25 mouse cellular contexts compared by ENCODE assay signal in the genomic region with DNA sequence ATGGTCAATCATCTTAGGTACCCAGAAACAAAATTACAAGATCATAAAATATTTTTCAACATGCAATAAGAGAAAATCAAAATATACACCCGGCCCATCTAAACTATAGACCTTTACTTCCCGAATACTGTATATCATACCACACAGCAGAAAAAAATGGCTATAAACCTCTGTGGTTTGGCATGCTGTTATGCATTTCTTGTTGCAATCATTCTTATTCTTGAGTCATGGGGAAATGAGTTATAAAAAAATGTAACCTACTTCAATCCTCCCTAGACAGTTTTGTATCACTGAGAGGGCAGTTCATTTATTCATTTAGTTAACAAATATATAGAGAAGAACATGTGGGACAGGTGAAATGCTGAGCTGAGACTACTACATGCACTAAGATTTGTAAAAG.
"Had no signal": no experiment of that assay in that cellular context is flagged by ENCODE, and none has a peak within 500 bp of the region (broad histone marks: within the 10 kb centered on the region; RNA-seq: fewer than 3 reads in every experiment).

No protein-coding gene starts in this region.

- DNase-seq: gastrocnemius, postnatal 14 days; gastrocnemius, postnatal 36 days; heart, adult 11 months; heart, adult 2 months; heart, postnatal 14 days; heart, postnatal 36 days; kidney, adult 18-20 months; kidney, adult 8-10 months; kidney, postnatal 10 days; kidney, postnatal 25 days; kidney, postnatal 4 days; liver; liver, embryonic 13.5 days had no signal

- ATAC-seq: hindbrain, postnatal 0 days; intestine, embryonic 16.5 days had no signal

- H3K27ac ChIP-seq: heart, adult 2 months; heart, embryonic 13.5 days; heart, embryonic 15.5 days; hindbrain, embryonic 13.5 days; hindbrain, embryonic 15.5 days; hindbrain, postnatal 0 days; limb, embryonic 10.5 days; limb, embryonic 12.5 days; liver, embryonic 13.5 days; liver, embryonic 15.5 days had no signal

- H3K4me3 ChIP-seq: heart, adult 2 months; heart, embryonic 13.5 days; heart, embryonic 15.5 days; hindbrain, embryonic 13.5 days; hindbrain, embryonic 15.5 days; left cerebral cortex, adult 2 months; limb, embryonic 10.5 days; limb, embryonic 12.5 days; liver, embryonic 13.5 days; liver, embryonic 15.5 days had no signal

- H3K9me3 ChIP-seq: heart, embryonic 15.5 days; hindbrain, embryonic 13.5 days; hindbrain, embryonic 15.5 days; limb, embryonic 10.5 days; limb, embryonic 12.5 days; liver, embryonic 13.5 days; liver, embryonic 15.5 days had no signal

- H3K4me1 ChIP-seq: heart, embryonic 13.5 days; heart, embryonic 15.5 days; hindbrain, embryonic 15.5 days; limb, embryonic 10.5 days; limb, embryonic 12.5 days; liver, embryonic 13.5 days; liver, embryonic 15.5 days had no signal

- H3K36me3 ChIP-seq: heart, embryonic 13.5 days; heart, embryonic 15.5 days; hindbrain, embryonic 13.5 days; hindbrain, embryonic 15.5 days; limb, embryonic 10.5 days; limb, embryonic 12.5 days; liver, embryonic 13.5 days; liver, embryonic 15.5 days had no signal

- H3K4me2 ChIP-seq: heart, embryonic 11.5 days; heart, embryonic 13.5 days; heart, embryonic 15.5 days; hindbrain, embryonic 13.5 days; hindbrain, embryonic 15.5 days; limb, embryonic 12.5 days; liver, embryonic 11.5 days; liver, embryonic 13.5 days; liver, embryonic 15.5 days had no signal

- H3K27me3 ChIP-seq: heart, embryonic 13.5 days; heart, embryonic 15.5 days; hindbrain, embryonic 13.5 days; hindbrain, embryonic 15.5 days; limb, embryonic 12.5 days; liver, embryonic 13.5 days; liver, embryonic 15.5 days had no signal

- H3K9ac ChIP-seq: heart, embryonic 13.5 days; heart, embryonic 15.5 days; hindbrain, embryonic 13.5 days; hindbrain, embryonic 15.5 days; limb, embryonic 12.5 days; liver, embryonic 13.5 days; liver, embryonic 15.5 days had no signal
